Mouse (Mus musculus) telencephalon, adult 2 months (tissue): ENCODE measurements around the gene Islr.

Experiments
- DNase-seq: peaks from one replicate; pipeline ENCODE4 v3.0.0-alpha.2; 2011; ENCODE audit warnings: low read depth, low spot score

The Islr gene

DNA sequence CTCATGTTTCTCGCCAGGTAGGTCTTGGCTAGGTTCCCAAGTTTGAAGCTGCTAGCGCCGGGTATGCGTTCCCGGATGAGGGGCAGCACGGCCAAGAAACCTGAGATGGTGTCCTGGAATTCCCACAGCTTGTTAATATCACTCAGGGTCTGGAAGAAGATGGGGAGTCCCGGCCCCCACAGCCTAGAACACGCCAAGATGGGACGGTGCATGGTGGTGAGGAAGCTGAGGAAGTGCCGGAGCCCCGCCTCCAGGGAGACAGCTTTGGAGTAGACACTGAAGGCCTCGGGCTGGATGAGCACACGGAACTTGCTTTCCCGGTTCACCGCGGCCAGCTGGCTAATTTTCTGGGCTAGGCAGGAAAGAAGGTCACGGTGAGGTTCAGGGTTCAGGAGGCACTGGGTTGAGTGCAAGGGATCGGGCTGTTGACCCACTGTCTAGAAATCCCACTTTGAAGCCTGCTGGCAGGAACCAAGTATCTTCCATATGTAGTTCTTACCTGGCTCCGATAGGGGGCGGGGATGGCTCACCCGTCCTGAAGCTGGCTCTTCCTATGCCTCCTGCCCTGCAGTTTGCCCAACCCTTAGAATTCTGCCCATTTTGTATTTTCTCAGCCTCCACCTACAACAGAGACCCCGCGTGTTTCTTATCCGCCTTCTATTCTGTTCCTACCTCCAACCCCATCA is 16.3 kb upstream of the Islr start:
- DNase-seq = no peak

DNA sequence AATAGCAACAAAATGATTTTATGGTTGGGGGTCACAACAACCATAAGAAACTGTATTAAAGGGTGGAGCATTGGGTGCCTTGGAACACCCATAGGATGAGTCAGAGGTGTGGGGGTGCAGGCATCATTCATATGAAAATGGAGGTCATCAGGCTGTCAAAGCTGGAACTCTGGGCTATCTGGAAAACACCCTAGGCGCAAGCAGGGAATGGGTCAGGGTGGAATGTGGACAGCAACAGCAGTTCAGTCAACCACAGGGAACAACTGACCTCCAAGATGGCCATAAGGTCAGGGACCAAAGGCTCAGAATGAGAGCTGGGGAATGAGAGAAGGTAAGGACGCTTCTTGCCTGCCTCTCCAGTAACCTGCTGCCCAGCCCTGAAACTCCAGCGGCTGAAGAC is 14.4 kb upstream of the Islr start:
- no peak for DNase-seq

DNA sequence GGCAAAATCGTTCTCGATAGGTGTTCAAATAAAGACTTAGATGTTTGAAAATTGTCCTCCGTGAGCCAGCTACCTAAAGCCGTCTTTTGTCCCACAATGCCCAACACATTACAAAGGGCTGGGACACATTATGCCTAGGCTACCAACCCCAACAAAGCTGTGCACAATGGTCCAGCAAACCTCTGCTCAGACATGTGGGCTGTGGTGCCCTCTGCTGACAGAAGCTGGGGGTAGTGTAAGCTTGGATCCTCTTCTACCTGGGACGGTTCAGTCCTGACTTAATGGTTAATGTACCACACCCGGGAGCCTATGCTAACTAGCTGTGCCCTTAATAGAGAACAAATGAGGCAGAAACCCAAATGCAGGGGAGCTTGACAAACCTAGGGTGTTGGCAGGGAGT is 12.3 kb upstream of the Islr start:
- no peak for DNase-seq

DNA sequence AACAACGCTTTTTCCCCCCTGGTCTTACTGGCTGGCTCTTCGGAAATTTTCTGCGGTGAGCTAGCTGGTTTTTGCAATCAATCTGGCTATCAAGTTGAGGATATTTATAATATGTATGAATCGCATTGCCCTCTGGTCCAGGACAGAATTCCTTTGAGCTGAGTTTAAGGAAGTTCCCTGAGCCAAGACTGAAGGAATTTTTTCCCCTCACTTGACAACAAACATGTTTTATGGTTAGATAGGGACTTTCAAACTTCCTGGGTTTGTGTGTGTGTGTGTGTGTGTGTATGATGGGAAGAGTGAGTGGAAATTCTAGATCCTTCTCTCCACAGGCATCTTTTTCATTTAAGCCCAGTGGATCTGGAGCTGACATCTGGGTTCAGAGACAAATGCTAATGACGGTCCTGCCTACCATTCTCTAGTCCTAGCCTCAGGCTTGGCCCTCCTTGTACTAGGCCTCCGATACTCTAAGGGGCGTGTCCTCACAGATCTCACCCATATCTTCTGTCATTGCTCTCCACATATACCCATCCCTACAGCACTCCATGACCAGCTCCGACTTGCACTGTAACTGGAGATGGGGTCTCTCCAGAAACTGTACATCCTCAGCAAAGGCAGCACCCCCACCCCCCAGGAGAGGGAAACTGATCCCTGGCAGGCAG is 10.5 kb upstream of the Islr start:
- DNase-seq = no peak

DNA sequence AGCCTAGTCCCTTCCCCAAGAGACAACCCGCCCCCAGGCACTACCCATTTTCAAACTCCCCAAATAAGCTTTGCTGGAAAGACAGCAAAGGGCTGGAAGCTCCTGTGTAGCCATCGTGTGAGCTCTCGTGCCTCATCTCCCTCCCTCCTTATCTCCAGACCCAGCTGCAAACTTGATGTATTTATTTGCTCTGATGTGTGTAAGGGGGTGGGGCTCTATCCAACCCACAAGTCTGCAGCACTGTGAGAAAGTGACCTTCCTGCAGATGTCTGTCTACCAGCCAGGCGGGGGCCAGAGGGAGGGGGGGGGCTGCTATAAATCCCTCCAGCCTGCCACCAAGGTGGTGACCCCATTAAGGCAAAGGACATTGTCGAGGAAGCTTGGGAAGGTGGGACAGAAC is 9.8 kb upstream of the Islr start:
- DNase-seq = no peak

DNA sequence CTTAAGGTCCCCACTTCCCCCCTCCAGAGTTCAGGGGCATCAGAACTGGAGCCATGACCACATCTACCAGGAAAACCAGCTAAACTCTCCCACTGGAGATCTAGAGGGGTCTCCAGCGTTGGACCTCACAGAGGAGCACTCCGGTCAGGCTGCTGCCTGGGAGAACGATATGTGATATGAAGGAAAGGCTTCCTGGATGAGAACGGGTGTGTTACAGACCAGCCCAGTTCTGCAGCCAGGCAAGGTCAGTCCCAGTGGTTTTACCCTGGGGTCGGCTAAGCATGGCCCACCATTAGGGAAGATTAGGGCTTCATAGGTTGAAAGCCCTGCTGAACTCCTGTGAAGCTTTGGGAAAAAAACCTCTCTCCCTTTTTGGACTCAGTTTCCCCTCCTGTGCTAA is 9.3 kb upstream of the Islr start:
- no peak for DNase-seq

DNA sequence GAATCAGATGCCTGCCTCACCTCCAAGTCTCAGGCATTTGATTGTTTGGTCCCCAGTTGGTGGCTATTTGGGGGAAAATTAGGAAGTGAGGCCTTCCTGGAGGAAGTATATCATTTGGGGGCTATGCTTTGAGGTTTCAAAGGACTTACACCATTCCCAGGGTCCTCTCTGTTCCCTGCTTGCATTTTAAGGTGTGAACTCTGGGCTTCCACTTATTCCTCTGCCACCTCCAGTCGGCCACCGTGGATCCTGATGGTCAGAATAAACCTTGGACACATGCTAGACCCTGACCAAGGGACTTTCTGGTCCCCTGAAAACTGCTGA is 6.2 kb upstream of the Islr start:
- no peak for DNase-seq

DNA sequence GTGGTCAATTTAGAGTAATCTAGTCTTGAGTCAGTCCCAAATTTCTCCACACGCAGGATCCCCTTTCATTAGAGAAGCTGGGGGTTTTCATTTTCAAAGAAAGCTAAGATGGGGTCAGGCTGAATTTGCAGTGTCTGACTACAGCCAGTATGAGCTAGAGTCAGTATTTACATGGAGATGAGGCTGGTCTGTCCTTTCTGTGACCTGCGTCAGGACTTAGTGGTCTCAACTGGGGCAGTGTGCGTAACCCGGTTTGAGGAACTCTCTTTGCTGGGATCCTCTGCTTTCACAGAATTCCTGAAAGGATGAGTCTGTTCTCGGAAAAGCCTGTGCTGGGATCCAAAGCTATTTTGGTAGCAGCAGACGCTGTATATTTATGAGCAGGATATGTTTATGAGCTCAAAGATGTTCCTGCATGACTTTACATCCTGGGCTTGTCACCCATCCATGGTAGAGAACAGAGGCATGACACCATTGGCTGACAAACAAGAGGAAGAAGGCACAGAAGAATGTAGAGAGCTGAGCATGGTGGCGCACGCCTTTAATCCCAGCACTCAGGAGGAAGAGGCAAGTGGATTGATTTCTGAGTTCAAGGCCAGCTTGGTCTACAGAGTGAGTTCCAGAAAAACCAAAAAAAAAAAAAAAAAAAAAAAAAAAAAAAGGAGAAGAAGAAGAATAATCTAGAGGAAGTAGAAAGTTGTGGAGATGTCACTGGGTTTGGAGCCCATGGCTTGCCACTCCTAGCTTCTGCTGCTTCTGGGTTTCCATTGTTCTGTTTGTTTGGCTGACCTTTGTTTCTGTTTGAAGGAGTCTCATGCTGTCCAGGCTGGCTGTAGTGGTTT is 5.6 kb upstream of the Islr start:
- DNase-seq = no peak

DNA sequence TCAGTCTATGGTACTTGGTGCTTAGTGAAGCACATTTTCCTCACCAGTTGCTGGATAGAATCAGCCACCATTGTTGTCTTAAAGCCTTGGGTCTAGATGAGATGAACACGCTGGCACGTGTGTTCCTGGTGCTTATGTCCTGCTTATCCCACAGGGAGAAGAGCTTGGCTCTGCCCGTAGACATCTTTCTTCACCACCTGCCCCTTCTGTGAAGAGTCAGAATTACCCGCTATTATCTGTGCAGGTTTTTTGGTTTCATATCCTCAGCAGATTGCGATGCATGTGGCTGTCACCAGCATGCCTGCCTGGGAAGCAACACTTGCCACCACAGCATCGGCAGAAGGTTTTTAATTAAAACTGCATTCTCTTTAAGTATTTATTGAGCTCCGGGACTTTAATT is 1.9 kb upstream of the Islr start:
- DNase-seq = no peak

DNA sequence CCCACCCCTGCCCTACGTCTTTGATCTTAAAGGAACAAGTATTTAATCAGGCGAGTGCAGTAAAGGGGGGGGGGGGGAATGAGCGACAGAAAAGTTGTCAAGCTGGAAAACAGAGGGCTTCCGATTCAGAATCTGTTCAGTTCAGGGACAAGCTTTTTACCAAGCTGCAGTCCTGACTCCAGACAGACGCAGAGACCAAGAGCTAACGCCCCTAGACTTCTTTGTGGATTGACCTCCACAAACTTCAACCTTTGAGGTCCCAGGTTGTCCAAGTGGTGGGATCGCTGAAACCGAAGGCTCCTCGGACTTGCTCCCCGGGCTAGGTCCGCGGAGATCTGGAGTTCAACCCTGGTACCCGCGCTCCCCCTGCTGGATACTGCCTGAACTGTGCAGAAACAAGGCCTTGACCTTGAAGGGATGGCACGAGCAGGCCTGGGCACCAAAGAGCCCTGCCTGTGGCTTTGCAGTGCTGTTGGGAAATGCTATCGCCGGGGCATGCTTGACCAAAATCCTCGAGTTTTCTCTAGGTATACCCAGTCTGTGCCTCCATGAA is 418 bp upstream of the Islr start:
- DNase-seq = no peak

DNA sequence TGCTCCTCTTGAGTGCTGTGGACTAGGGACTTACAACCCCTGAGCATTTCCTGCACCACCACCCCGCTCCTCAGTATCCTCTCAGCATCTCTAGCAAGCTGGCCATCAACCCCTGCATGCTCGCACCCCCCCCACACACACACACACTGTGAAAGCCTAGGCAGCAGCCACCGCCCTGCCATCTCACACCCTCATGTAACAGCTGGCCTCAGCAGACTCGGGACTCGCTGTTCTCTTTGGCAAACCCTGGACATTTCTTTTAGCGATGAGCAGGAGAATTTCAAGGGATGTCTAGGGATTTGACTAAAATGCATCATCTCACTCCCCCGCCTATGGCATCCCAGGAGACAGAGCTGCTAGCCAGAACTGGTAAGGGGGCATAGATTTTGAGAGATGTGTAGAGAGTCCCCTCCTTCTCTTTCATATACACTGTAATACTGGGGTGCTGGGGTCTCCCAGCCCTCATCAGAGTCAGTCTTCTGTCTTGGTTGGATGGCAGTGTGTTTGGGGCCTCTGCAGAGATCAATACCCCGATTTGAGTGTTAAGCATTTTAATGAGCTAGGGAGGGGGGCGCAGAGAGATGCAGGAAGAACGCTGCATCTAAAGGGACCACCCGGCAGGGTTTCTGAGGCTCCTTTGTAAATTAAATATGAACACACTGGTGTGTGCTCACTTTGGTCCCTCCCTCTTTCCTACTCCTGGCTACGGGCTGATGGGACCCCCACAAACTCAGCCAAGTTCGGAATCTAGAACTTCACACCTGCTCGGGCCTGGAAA is 1.2 kb downstream of the Islr start:
- peak; percentile 82 for DNase-seq

DNA sequence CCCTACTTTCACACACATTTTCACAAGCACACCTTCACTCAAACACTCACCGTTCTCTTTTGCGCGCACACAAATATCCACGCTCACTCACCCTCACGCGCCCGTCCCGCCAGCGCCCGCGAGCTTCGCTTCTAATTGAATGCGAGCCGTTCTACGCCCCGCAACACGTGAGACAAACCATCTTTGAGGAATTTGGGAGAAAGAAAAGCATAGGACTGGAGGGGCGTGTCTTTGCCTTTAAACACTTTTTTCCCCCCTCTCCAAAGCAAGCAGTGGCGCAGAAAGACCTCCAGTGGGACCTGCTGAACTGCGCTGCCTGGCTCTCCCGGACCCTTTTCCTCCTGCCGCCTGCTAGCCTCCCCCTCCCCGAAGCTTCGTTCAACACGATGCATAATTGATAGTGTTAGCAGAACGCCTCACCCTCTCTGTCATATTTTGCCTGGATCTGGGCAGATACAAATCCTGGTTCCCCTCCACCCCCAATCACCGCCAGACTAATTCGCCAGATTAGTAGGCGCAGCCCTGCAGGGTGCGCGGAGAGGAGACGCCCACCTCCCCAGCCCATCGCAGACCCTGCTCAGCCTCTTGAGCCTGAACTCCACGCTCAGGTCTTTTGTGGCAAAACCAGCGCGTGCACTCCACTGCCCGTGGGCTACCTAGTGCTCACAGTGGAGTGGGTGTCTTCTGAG is 2.1 kb downstream of the Islr start:
- DNase-seq = no peak

DNA sequence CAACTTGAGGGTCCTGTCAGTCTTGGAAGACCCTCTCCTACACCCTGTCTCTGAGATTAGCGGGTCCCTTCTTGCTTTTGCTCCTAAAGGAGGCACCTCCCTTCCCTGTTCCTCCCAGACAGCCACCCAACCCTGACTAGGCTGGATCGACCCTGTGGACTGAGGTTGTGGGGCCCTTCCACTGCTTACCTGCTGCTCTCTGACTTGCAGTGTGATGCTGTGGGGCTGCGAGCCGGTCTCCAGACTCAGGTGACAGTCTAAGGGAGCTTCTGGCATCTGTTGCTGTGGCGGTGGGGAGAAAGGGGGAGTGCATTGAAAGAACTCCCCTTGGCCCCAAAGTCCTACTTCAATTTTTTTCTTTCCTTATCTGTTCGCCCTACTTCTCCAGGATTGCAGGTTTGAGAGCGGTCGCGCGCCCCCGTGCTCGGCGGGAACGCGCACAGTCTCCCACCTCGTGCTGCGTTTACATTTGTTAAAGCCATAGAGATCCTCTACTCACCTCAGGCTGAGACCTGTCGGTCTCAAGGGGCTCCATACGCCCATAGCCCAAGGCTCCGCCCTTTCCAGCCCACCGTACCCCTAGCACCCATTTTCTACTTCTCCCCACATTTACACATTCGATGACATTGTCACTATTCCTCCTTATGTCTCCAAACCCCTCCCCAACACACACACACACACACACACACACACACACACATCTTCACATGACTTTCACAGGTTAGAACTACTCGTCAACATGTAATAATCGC is 2.8 kb downstream of the Islr start:
- DNase-seq = no peak

DNA sequence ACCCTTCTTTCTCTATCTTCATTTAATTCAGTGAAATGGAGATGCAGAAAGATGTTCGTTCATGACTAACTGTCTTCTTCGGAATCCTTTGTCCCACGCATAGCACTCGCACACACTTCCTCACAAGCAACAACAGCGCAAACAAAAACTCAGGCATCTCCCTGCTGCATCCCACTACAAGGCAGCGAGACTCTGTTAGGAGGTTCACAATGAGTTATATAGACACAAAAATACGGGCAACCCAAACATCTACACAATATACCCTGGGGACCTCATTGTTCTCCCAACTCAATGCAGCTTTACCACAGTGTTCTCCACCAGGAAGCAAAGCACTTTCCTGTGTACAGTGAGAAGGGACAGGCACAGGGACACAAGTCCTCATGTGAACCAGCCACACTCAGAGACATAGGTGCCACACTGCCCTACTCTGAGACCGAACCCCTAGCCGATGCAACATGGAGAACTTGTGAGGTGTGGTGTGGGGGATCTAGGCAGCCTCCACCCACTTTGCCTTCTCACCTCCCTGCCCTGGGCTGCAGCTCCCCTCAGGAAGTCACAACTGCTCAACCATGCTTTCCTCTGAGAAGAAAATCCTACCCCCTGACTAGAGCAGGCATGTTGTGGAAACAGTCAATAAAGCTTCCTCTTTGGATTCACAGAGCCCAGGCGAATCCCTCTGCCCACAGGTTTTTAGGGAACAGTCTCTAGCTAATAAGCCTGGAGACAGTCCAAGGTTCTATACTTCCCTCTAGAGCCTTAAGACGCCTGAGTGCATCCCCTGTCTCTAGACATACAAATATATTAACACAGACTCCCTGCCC is 3.6 kb downstream of the Islr start:
- DNase-seq = no peak

DNA sequence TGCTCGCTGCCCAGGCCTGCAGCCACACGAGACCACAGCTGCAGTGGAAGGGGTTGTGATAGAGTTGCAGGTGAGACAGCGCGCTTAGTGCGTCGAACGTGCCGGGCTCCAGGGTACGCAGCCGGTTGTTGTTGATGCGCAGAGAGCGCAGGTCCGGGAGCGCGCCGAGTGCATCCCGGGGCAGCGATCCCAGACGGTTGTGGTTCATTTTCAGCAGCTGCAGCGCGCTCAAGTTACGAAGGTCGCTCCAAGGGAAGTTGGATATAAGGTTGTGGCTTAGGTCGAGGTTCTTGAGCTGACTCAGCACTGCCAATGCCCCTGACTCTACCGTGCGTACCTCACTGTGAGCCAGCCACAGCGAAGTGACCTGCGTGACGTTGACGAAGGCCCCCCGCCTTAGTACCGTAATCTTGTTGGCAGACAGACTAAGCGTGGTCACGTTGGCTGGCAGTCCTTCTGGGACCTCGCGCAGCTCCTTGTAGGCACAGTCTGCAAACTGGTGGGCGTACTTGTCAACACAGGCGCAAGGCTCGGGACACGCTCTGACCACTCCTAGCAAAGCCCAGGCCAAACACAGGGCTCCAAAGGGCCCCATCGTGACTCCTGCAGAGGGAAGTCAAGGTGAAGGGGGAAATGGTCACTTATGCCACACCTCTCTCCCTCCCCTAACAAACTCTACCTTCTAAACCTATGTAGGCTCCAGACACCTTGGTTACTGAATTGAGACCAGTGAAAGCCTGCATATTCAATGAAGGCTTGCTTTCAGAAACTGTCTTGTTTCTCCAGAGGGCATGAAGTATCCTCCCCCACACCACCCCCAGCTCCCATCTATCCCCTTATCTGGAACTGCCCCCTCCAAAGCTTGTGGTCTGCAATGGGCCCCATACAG is 4.5 kb downstream of the Islr start:
- DNase-seq = no peak

DNA sequence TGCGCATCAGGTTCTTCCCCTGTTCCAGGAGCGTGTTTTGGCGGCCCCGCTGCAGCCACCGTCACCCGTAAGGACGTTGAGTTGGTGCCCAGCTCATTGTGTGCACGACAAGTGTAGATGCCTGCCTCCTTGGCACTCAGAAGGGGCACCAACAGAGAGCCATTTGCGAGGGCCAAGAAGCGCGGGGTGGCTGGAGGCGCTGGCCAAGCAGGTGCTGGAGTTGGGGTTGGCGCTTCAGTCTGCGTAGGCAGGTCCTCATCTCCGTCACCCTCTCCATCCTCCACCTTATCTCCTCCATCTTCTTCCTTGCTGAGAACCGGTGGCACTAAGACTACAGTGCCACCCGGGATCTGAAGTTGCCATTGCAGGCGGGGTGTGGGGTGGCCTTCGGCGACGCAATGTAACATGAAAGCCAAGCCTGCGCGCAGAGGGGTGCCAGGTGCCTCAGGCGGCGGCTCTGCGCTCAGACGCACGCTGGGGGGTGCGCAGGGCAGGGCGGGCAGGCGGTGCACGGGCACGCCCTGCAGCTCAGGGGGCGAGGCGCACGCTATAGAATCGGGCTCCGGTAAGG is 5.2 kb downstream of the Islr start:
- no peak for DNase-seq

DNA sequence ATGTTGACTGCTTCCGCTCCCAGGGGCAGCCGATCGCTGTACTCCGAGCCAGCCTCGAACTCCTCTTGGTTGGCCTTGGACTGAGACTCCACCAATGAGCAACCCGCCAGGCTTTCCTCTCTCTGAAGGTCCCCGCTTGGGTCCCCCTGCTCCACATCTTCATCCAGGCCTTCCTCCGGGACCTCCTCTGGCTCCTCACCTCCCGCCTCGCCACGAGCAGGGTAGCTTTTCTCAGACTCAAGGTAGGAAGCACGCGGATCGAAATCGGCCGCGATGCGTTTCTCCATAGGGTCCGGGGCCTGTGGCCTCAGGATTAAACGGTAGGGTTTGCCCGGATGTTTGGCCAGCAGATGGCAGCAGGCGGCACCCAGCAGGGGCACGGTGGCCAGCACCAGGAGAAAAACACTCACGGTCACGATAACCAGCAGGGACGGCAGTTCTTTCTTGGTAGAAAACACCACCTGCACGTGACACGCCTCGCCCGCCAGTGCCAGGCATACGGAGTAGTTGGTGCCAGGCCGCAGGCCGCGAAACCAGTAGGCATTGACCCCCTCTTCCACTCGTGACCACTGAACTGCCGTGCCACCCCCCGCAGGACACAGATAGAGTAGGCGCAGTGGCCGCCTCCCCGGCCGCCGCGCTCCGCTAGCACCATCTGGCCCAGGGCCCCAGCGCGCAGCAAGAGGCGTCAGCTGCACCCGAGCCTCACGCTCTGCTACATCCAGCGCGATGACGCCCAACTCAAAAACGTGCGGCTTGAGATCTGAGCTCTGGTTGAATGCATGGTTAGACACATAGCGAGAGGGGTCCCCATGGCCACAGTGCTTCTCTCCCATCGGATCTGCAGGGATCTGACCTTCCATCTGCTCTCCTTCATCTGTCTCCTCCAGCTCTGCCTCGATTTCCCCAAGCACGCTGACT is 6.1 kb downstream of the Islr start:
- no peak for DNase-seq
